Mouse (Mus musculus): ENCODE results near the gene Ranbp6.

GRCm38 (mm10) chr19:29797371-29797770 lies 15.4 kb downstream of the Ranbp6 start:
- TF ChIP-seq CTCF (IDR thresholded peaks at IDR 0.05; ENCODE audit: low read depth, low read length) (no peak), POLR2A (IDR thresholded peaks at IDR 0.05; ENCODE audit: insufficient read depth, low read length) (no peak)
